Mouse (Mus musculus) CH12.LX (cell line): ENCODE measurements around the gene BC004004. TPM values are rescaled to one million over a fixed set of nuclear protein-coding genes. Genes with fewer than 3 reads are reported as not detected.

ENCODE experiments used
- DNase-seq: peaks from one replicate; pipeline ENCODE4 v3.0.0-alpha.2; 2013; ENCODE audit errors: extremely low read depth
- H3K27ac ChIP-seq: 2 replicates; pipeline ENCODE4 v1.5.1; 2012; ENCODE audit warnings: low read depth, mild to moderate bottlenecking, control low read depth, moderate library complexity; ENCODE audit not compliant: insufficient read depth
- H3K27me3 ChIP-seq: replicated peaks from 2 replicates; pipeline ENCODE3; 2012; ENCODE audit warnings: inconsistent platforms
- H3K36me3 ChIP-seq, 2 experiments: replicated peaks in 1 of 2; 2 replicates each; pipeline versions ENCODE3 to v1.6.1; 2012; ENCODE audit warnings: inconsistent platforms in 1 of 2, low read length in 1 of 2, mild to moderate bottlenecking in 1 of 2, mixed read lengths in 1 of 2, moderate library complexity in 1 of 2; ENCODE audit not compliant: control insufficient read depth in 1 of 2, insufficient read depth in 1 of 2
- H3K4me1 ChIP-seq, 2 experiments: 2 replicates each; pipeline ENCODE4 v1.6.1; 2012; ENCODE audit warnings: inconsistent platforms in 1 of 2, moderate library complexity in 1 of 2; ENCODE audit not compliant: insufficient read depth in 2 of 2, control insufficient read depth in 1 of 2
- H3K4me2 ChIP-seq: 2 replicates; pipeline ENCODE4 v1.6.1; 2012; ENCODE audit warnings: low read depth, mild to moderate bottlenecking, control low read depth; ENCODE audit not compliant: poor library complexity, insufficient read depth, severe bottlenecking
- H3K4me3 ChIP-seq, 3 experiments: fragments of 150-350 bp in 1 of 3; sonication (generic) in 1 of 3; replicated peaks in 1 of 3; 2 replicates each; pipeline versions ENCODE3 to v1.5.1; 2011 to 2012; ENCODE audit warnings: low read depth in 2 of 3, low read length in 2 of 3, mild to moderate bottlenecking in 2 of 3, moderate library complexity in 2 of 3, control low read depth in 1 of 3, improper control_type of control experiment in 1 of 3, inconsistent platforms in 1 of 3, mixed read lengths in 1 of 3; ENCODE audit not compliant: poor library complexity in 1 of 3
- H3K79me2 ChIP-seq: replicated peaks from 2 replicates; pipeline ENCODE4 v1.6.1; 2012; ENCODE audit warnings: mild to moderate bottlenecking, moderate library complexity; ENCODE audit not compliant: control insufficient read depth, poor library complexity, insufficient read depth, severe bottlenecking; ENCODE audit errors: extremely low read depth
- H3K9ac ChIP-seq: 2 replicates; pipeline ENCODE4 v1.6.1; 2012; ENCODE audit warnings: low read depth, mild to moderate bottlenecking, control low read depth, moderate library complexity; ENCODE audit not compliant: insufficient read depth
- H3K9me3 ChIP-seq: replicated peaks from 2 replicates; pipeline ENCODE3; 2012; ENCODE audit warnings: low read length, inconsistent platforms, mixed read lengths
- BHLHE40 ChIP-seq: IDR thresholded peaks from 2 replicates; pipeline ENCODE4 v1.6.1; 2011; ENCODE audit warnings: mild to moderate bottlenecking, low read depth, low read length, improper control_type of control experiment
- CHD1 ChIP-seq: IDR thresholded peaks from 2 replicates; pipeline ENCODE4 v1.6.1; 2012; ENCODE audit warnings: low read depth, low read length, improper control_type of control experiment, inconsistent platforms
- CHD2 ChIP-seq: IDR thresholded peaks from 2 replicates; pipeline ENCODE4 v1.6.1; 2011; ENCODE audit warnings: low read length, improper control_type of control experiment
- E2F4 ChIP-seq: IDR thresholded peaks from 2 replicates; pipeline ENCODE4 v1.6.1; 2011; ENCODE audit warnings: low read depth, low read length, improper control_type of control experiment; ENCODE audit not compliant: insufficient replicate concordance
- ELF1 ChIP-seq: IDR thresholded peaks from 2 replicates; pipeline ENCODE4 v1.6.1; 2014; ENCODE audit warnings: low read depth, mild to moderate bottlenecking, inconsistent platforms, low read length, improper control_type of control experiment
- ETS1 ChIP-seq: conservative IDR thresholded peaks from 2 replicates; pipeline ENCODE4 v1.6.1; 2012; ENCODE audit warnings: low read depth, mild to moderate bottlenecking, inconsistent platforms, low read length, improper control_type of control experiment, moderate library complexity
- GABPA ChIP-seq: IDR thresholded peaks from 2 replicates; pipeline ENCODE4 v1.6.1; 2012; ENCODE audit warnings: low read depth, low read length, improper control_type of control experiment, inconsistent platforms; ENCODE audit not compliant: insufficient replicate concordance
- IRF4 ChIP-seq: IDR thresholded peaks from 2 replicates; pipeline ENCODE4 v1.6.1; 2014; ENCODE audit warnings: low read depth, mild to moderate bottlenecking, inconsistent platforms, low read length, improper control_type of control experiment
- JUN ChIP-seq: IDR thresholded peaks from 2 replicates; pipeline ENCODE4 v1.6.1; 2011; ENCODE audit warnings: low read depth, mild to moderate bottlenecking, low read length, improper control_type of control experiment, moderate library complexity; ENCODE audit not compliant: insufficient read depth
- JUND ChIP-seq: conservative IDR thresholded peaks from 2 replicates; pipeline ENCODE4 v1.6.1; 2011; ENCODE audit warnings: low read depth, low read length, improper control_type of control experiment
- KAT2A ChIP-seq: IDR thresholded peaks from 2 replicates; pipeline ENCODE4 v1.6.1; 2012; ENCODE audit warnings: low read length, improper control_type of control experiment, inconsistent platforms; ENCODE audit not compliant: insufficient replicate concordance
- MEF2A ChIP-seq: IDR thresholded peaks from 2 replicates; pipeline ENCODE4 v1.6.1; 2014; ENCODE audit warnings: low read depth, mild to moderate bottlenecking, inconsistent platforms, low read length, improper control_type of control experiment, borderline replicate concordance
- MXI1 ChIP-seq: IDR thresholded peaks from 2 replicates; pipeline ENCODE4 v1.6.1; 2011; ENCODE audit warnings: mild to moderate bottlenecking, low read depth, low read length, improper control_type of control experiment
- MYC ChIP-seq: IDR thresholded peaks from 2 replicates; pipeline ENCODE4 v1.6.1; 2011; ENCODE audit warnings: low read depth, mild to moderate bottlenecking, improper control_type of control experiment, low read length
- NRF1 ChIP-seq: IDR thresholded peaks from 2 replicates; pipeline ENCODE4 v1.6.1; 2014; ENCODE audit warnings: low read depth, mild to moderate bottlenecking, inconsistent platforms, low read length, improper control_type of control experiment, moderate library complexity
- PAX5 ChIP-seq: IDR thresholded peaks from 2 replicates; pipeline ENCODE4 v1.6.1; 2012; ENCODE audit warnings: low read length, inconsistent platforms, mixed read lengths
- POLR2AphosphoS2 ChIP-seq: IDR thresholded peaks from 2 replicates; pipeline ENCODE4 v1.6.1; 2011; ENCODE audit warnings: low read depth, low read length, improper control_type of control experiment
- RAD21 ChIP-seq: IDR thresholded peaks from 2 replicates; pipeline ENCODE4 v1.6.1; 2011; ENCODE audit warnings: low read depth, mild to moderate bottlenecking, low read length, improper control_type of control experiment, moderate library complexity
- RCOR1 ChIP-seq: conservative IDR thresholded peaks from 2 replicates; pipeline ENCODE4 v1.6.1; 2012; ENCODE audit warnings: low read depth, mild to moderate bottlenecking, inconsistent platforms, low read length, improper control_type of control experiment
- SIN3A ChIP-seq: IDR thresholded peaks from 2 replicates; pipeline ENCODE4 v1.6.1; 2012; ENCODE audit warnings: low read length, improper control_type of control experiment, inconsistent platforms
- SMC3 ChIP-seq: IDR thresholded peaks from 2 replicates; pipeline ENCODE4 v1.6.1; 2011; ENCODE audit warnings: low read depth, low read length, improper control_type of control experiment
- TBP ChIP-seq: conservative IDR thresholded peaks from 2 replicates; pipeline ENCODE4 v1.6.1; 2011; ENCODE audit warnings: low read depth, low read length, improper control_type of control experiment
- USF1 ChIP-seq: IDR thresholded peaks from 2 replicates; pipeline ENCODE4 v1.6.1; 2014; ENCODE audit warnings: low read depth, mild to moderate bottlenecking, inconsistent platforms, low read length, improper control_type of control experiment
- USF2 ChIP-seq: conservative IDR thresholded peaks from 2 replicates; pipeline ENCODE4 v1.6.1; 2011; ENCODE audit warnings: low read depth, low read length, improper control_type of control experiment
- ZC3H11A ChIP-seq: IDR thresholded peaks from 2 replicates; pipeline ENCODE4 v1.6.1; 2012; ENCODE audit warnings: low read depth, mild to moderate bottlenecking, inconsistent platforms, low read length, improper control_type of control experiment
- ZNF384 ChIP-seq: IDR thresholded peaks from 2 replicates; pipeline ENCODE4 v1.6.1; 2012; ENCODE audit warnings: low read depth, low read length, improper control_type of control experiment, inconsistent platforms
- dilution Hi-C: fragments of 300-500 bp; cut with MboI; formaldehyde crosslinking; loops from 2 replicates; pipeline ENCODE4 v1.14.3; 2020; ENCODE audit warnings: low sequenced_read_pairs; ENCODE audit not compliant: extremely low pct_unique_long_range_greater_than_20kb, extremely low pct_ligation_motif_present
- in situ Hi-C: fragments of 300-500 bp; cut with MboI; formaldehyde crosslinking; loops from 3 replicates; pipeline ENCODE4 v1.14.3; 2019; ENCODE audit warnings: low sequenced_read_pairs, low pct_ligation_motif_present, low pct_unique_long_range_greater_than_20kb, mixed read lengths
- polyA plus RNA-seq: library from polyadenylated mRNA; unstranded; fragments of >175 nt; gene quantifications from 2 replicates; pipeline ENCODE4 v1.2.1, GENCODE M21; 2012; ENCODE audit warnings: low read depth; ENCODE audit not compliant: insufficient read length
- total RNA-seq, 2 experiments: library from RNA; depleted of rRNA; stranded (reverse); fragments of 300-350 nt in 1 of 2; fragments of >200 nt in 1 of 2; gene quantifications; 2 replicates each; pipeline ENCODE4 v1.2.3; 2012 to 2014

BC004004 gene
- total and polyA plus RNA-seq, 3 experiments = 67.9 to 89.1 (median 75.1) TPM

DNA sequence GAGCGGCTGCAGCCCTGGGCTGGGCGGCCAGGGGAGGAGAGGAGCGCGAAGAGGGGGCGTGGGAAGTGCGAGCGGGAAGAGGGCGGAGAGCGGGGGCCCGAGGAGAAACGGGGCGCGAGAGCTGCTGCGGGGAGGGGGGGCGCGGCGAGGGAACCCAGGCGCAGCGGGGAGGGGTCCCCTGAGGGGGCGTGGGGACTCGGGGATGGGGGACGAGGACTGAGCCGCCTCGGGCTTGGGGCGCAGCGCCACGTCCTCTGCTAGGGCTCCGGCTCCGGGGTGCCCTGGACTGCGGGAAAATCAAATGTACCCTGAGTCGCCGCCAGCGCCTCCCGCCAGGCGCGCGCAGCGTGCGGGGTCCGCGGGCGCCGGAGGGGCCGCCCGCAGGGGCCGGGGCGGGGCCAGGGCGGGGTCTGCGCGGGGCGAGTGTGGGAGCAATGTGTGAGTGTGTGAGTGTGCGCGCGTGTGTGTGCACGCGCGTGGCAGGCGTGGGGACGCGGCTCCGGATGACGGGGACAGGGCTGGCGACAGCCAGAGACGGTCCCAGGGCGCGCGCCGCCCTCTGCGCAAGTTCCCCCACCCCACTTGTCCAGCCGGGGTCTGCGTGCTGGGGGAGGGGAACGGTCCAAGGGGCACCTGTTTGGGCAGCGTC lies 30.7 kb upstream of the BC004004 start, which contains the start of gene Cpne5:
Gene Cpne5 (minus strand): TSS at position 396 of the 649 bp plus-strand sequence.
- in situ Hi-C loops = no loop called here
- H3K27me3 ChIP-seq = peaks cover 15% of the 10 kb centered on the region

DNA sequence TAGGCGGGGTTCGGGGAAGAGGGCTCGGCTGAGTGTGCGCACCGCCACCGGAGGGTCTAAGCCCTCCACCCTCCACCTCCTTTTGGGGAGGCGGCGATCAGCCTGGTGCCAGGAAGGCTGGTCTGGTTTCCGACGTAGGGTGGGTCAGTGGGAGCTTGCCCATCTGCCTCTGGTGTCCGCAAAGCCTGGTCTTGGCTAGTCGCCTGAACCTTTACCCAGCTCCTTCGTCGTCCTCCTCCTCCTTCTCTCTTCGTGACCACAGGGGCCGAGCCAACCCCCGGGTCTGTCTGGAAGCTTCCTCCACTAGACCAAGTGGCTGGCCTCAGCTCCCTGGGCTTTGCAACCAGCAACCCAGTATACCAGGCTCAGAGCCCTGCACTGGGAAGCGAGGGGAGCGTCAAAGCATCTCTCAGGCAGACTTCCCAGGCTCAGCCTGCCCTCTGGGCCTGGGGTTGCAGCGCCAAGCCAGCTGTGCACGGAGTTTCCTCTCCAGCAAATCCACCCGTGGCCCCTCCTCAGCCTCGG lies 30.1 kb upstream of the BC004004 start:
- no peak overlapping the region for H3K9ac ChIP-seq
- H3K4me1 ChIP-seq = peaks cover 0 to 7% of the 10 kb centered on the region in 2 experiments; a peak in 1 of 4 replicates
- H3K4me2 ChIP-seq = no peak overlapping the region
- H3K27me3 ChIP-seq = peaks cover 13% of the 10 kb centered on the region
- in situ Hi-C loops = no loop called here
- H3K4me3 ChIP-seq = no peak overlapping the region
- no peak overlapping the region for H3K27ac ChIP-seq
- no peaks in the 10 kb centered on the region for H3K79me2 ChIP-seq
- H3K36me3 ChIP-seq = no peaks in the 10 kb centered on the region
- dilution Hi-C loops = no loop called here
- TF ChIP-seq SIN3A (no peak), USF2 (no peak), NRF1 (no peak), ZC3H11A (no peak), USF1 (no peak), ELF1 (no peak), BHLHE40 (no peak), RAD21 (no peak), TBP (no peak)
- DNase-seq = no peak
- no peaks in the 10 kb centered on the region for H3K9me3 ChIP-seq

More for the DNA sequence above, 30.7 kb upstream of the BC004004 start, which contains the start of gene Cpne5:
- no peaks in the 10 kb centered on the region for H3K79me2 ChIP-seq
- no peak for DNase-seq
- peaks cover 0 to 7% of the 10 kb centered on the region in 2 experiments; a peak in 1 of 4 replicates for H3K4me1 ChIP-seq
- no peak within 1 kb of the TSS for H3K9ac ChIP-seq
- no peak within 1 kb of the TSS for H3K4me3 ChIP-seq
- TF ChIP-seq KAT2A (no peak), USF1 (no peak), POLR2AphosphoS2 (no peak), CHD2 (no peak), E2F4 (no peak), SMC3 (no peak), MEF2A (no peak), ETS1 (no peak), RCOR1 (no peak), PAX5 (no peak), ZNF384 (no peak), JUN (no peak), GABPA (no peak), MXI1 (no peak), CHD1 (no peak), RAD21 (no peak), JUND (no peak), MYC (no peak), IRF4 (no peak)
- H3K4me2 ChIP-seq = no peak within 1 kb of the TSS
- no peaks in the 10 kb centered on the region for H3K36me3 ChIP-seq
- H3K27ac ChIP-seq = no peak within 1 kb of the TSS
- dilution Hi-C loops = no loop called here
- H3K9me3 ChIP-seq = no peaks in the 10 kb centered on the region
